Mouse (Mus musculus): ENCODE measurements around the gene 9930022D16Rik. TPM values are rescaled to one million over a fixed set of nuclear protein-coding genes. Genes with fewer than 3 reads are reported as not detected.

9930022D16Rik gene
- polyA plus RNA-seq, 1 experiment from 2014 or later, result not detected

- Histone ChIP-seq H3K4me1 (no peaks in the 10 kb centered on the region), H3K36me3 (peaks cover 7% of the 10 kb centered on the region; the same call in 1 of the 2 replicates), H3K4me3 (no peak overlapping the region), H3K9ac (no peak overlapping the region), H3K9me3 (no peaks in the 10 kb centered on the region), H3K27me3 (replicated peaks) (no peaks in the 10 kb centered on the region), H3K4me2 (replicated peaks) (no peak overlapping the region), H3K27ac (no peak overlapping the region)
- ATAC-seq (ENCODE audit: low FRiP score, low read depth), result no peak
- 87% methylated on average over 5 of the region's 5 CpGs for WGBS
These were observed 24.7 kb upstream of the 9930022D16Rik start for GRCm38 (mm10) chr11:109389046-109389445.

- ATAC-seq (ENCODE audit: low FRiP score, low read depth), result no peak
- peaks cover 16% of the 10 kb centered on the region; the same call in 1 of the 2 replicates for H3K36me3 ChIP-seq
- H3K27ac ChIP-seq, result no peak overlapping the region
- 78% methylated on average over 7 of the region's 7 CpGs for WGBS
- no peak overlapping the region for H3K4me2 ChIP-seq (replicated peaks)
- no peaks in the 10 kb centered on the region for H3K27me3 ChIP-seq (replicated peaks)
- no peak overlapping the region for H3K4me3 ChIP-seq
- no peaks in the 10 kb centered on the region for H3K4me1 ChIP-seq
- H3K9ac ChIP-seq, result no peak overlapping the region
- no peaks in the 10 kb centered on the region for H3K9me3 ChIP-seq
These were observed 22.5 kb upstream of the 9930022D16Rik start for GRCm38 (mm10) chr11:109391200-109391599.

- no peak overlapping the region for H3K9ac ChIP-seq
- H3K36me3 ChIP-seq, result peaks cover 20% of the 10 kb centered on the region; the same call in 1 of the 2 replicates
- H3K27ac ChIP-seq, result no peak overlapping the region
- ATAC-seq (ENCODE audit: low FRiP score, low read depth), result no peak
- H3K27me3 ChIP-seq (replicated peaks), result no peaks in the 10 kb centered on the region
- H3K4me2 ChIP-seq (replicated peaks), result no peak overlapping the region
- H3K4me1 ChIP-seq, result no peaks in the 10 kb centered on the region
- H3K9me3 ChIP-seq, result no peaks in the 10 kb centered on the region
- no peak overlapping the region for H3K4me3 ChIP-seq
- 59% methylated on average over 7 of the region's 7 CpGs for WGBS
These were observed 22.0 kb upstream of the 9930022D16Rik start for GRCm38 (mm10) chr11:109391760-109392159.

- WGBS, result 93% methylated on average over 9 of the region's 9 CpGs
- no peaks in the 10 kb centered on the region for H3K9me3 ChIP-seq
- H3K4me2 ChIP-seq (replicated peaks), result no peak overlapping the region
- H3K27me3 ChIP-seq (replicated peaks), result no peaks in the 10 kb centered on the region
- no peak overlapping the region for H3K27ac ChIP-seq
- H3K36me3 ChIP-seq, result peaks cover 28% of the 10 kb centered on the region
- ATAC-seq (ENCODE audit: low FRiP score, low read depth), result no peak
- H3K4me3 ChIP-seq, result no peak overlapping the region
- no peaks in the 10 kb centered on the region for H3K4me1 ChIP-seq
- H3K9ac ChIP-seq, result no peak overlapping the region
These were observed 21.1 kb upstream of the 9930022D16Rik start for GRCm38 (mm10) chr11:109392601-109393000.

- H3K4me2 ChIP-seq (replicated peaks), result no peak overlapping the region
- H3K36me3 ChIP-seq, result peaks cover 33% of the 10 kb centered on the region
- H3K9ac ChIP-seq, result no peak overlapping the region
- ATAC-seq (ENCODE audit: low FRiP score, low read depth), result no peak
- no peaks in the 10 kb centered on the region for H3K27me3 ChIP-seq (replicated peaks)
- no peak overlapping the region for H3K27ac ChIP-seq
- no peaks in the 10 kb centered on the region for H3K4me1 ChIP-seq
- H3K4me3 ChIP-seq, result no peak overlapping the region
- 83% methylated on average over 9 of the region's 9 CpGs for WGBS
- no peaks in the 10 kb centered on the region for H3K9me3 ChIP-seq
These were observed 19.0 kb upstream of the 9930022D16Rik start for GRCm38 (mm10) chr11:109394758-109395157.

GRCm38 (mm10) chr11:109395291-109395690 lies 18.4 kb upstream of the 9930022D16Rik start:
- H3K4me3 ChIP-seq, result no peak overlapping the region
- peaks cover 33% of the 10 kb centered on the region for H3K36me3 ChIP-seq
- no peak overlapping the region for H3K27ac ChIP-seq
- H3K4me1 ChIP-seq, result no peaks in the 10 kb centered on the region
- no peaks in the 10 kb centered on the region for H3K9me3 ChIP-seq
- H3K4me2 ChIP-seq (replicated peaks), result no peak overlapping the region
- no peaks in the 10 kb centered on the region for H3K27me3 ChIP-seq (replicated peaks)
- no peak overlapping the region for H3K9ac ChIP-seq
- 90% methylated on average over 9 of the region's 9 CpGs for WGBS
- no peak for ATAC-seq (ENCODE audit: low FRiP score, low read depth)

- no peaks in the 10 kb centered on the region for H3K36me3 ChIP-seq
- WGBS, result 94% methylated on average over 5 of the region's 5 CpGs
- no peaks in the 10 kb centered on the region for H3K9me3 ChIP-seq
- no peak overlapping the region for H3K4me2 ChIP-seq (replicated peaks)
- no peak overlapping the region for H3K9ac ChIP-seq
- H3K27ac ChIP-seq, result no peak overlapping the region
- no peaks in the 10 kb centered on the region for H3K27me3 ChIP-seq (replicated peaks)
- ATAC-seq (ENCODE audit: low FRiP score, low read depth), result no peak
- H3K4me3 ChIP-seq, result no peak overlapping the region
- H3K4me1 ChIP-seq, result no peaks in the 10 kb centered on the region
These were observed 7.3 kb upstream of the 9930022D16Rik start for GRCm38 (mm10) chr11:109406431-109406830.

- ATAC-seq (ENCODE audit: low FRiP score, low read depth), result no peak
- WGBS, result 92% methylated on average over 15 of the region's 15 CpGs
- H3K27me3 ChIP-seq (replicated peaks), result no peaks in the 10 kb centered on the region
These were observed 3.3 kb upstream of the 9930022D16Rik start for GRCm38 (mm10) chr11:109410197-109410980.

GRCm38 (mm10) chr11:109414802-109415201 lies 1.1 kb downstream of the 9930022D16Rik start:
- no peaks in the 10 kb centered on the region for H3K9me3 ChIP-seq
- no peak for ATAC-seq (ENCODE audit: low FRiP score, low read depth)
- WGBS, result 89% methylated on average over 5 of the region's 5 CpGs

More at GRCm38 (mm10) chr11:109410197-109410980, 3.3 kb upstream of the 9930022D16Rik start:
- Histone ChIP-seq H3K9me3 (no peaks in the 10 kb centered on the region), H3K36me3 (no peaks in the 10 kb centered on the region), H3K9ac (no peak overlapping the region), H3K27ac (no peak overlapping the region), H3K4me3 (no peak overlapping the region), H3K4me2 (replicated peaks) (no peak overlapping the region), H3K4me1 (no peaks in the 10 kb centered on the region)

GRCm38 (mm10) chr11:109416709-109417420 lies 3.1 kb downstream of the 9930022D16Rik start:
- WGBS, result 87% methylated on average over 8 of the region's 8 CpGs
- Histone ChIP-seq H3K4me2 (replicated peaks) (no peak overlapping the region), H3K36me3 (no peaks in the 10 kb centered on the region), H3K9me3 (no peaks in the 10 kb centered on the region), H3K4me3 (no peak overlapping the region), H3K4me1 (no peaks in the 10 kb centered on the region), H3K27me3 (replicated peaks) (no peaks in the 10 kb centered on the region), H3K27ac (no peak overlapping the region), H3K9ac (no peak overlapping the region)
- ATAC-seq (ENCODE audit: low FRiP score, low read depth), result no peak

More at GRCm38 (mm10) chr11:109414802-109415201, 1.1 kb downstream of the 9930022D16Rik start:
- no peaks in the 10 kb centered on the region for H3K27me3 ChIP-seq (replicated peaks)
- H3K4me2 ChIP-seq (replicated peaks), result no peak overlapping the region
- no peaks in the 10 kb centered on the region for H3K4me1 ChIP-seq
- H3K4me3 ChIP-seq, result no peak overlapping the region
- H3K27ac ChIP-seq, result no peak overlapping the region
- H3K36me3 ChIP-seq, result no peaks in the 10 kb centered on the region
- no peak overlapping the region for H3K9ac ChIP-seq

- Histone ChIP-seq H3K9me3 (0 out of 2 replicates have a peak, but pooled peaks cover 4% of the 10 kb centered on the region), H3K36me3 (no peaks in the 10 kb centered on the region), H3K27ac (no peak overlapping the region), H3K9ac (no peak overlapping the region), H3K4me3 (no peak overlapping the region), H3K4me2 (replicated peaks) (no peak overlapping the region), H3K27me3 (replicated peaks) (no peaks in the 10 kb centered on the region), H3K4me1 (no peaks in the 10 kb centered on the region)
- 90% methylated on average over 9 of the region's 9 CpGs for WGBS
- ATAC-seq (ENCODE audit: low FRiP score, low read depth), result no peak
These were observed 3.8 kb downstream of the 9930022D16Rik start for GRCm38 (mm10) chr11:109417472-109418040.

GRCm38 (mm10) chr11:109419461-109419860 lies 5.7 kb downstream of the 9930022D16Rik start:
- Histone ChIP-seq H3K4me3 (no peak overlapping the region), H3K36me3 (no peaks in the 10 kb centered on the region), H3K27me3 (replicated peaks) (no peaks in the 10 kb centered on the region), H3K4me1 (no peaks in the 10 kb centered on the region), H3K9ac (no peak overlapping the region), H3K4me2 (replicated peaks) (no peak overlapping the region), H3K9me3 (0 out of 2 replicates have a peak, but pooled peaks cover 4% of the 10 kb centered on the region), H3K27ac (no peak overlapping the region)
- no peak for ATAC-seq (ENCODE audit: low FRiP score, low read depth)
- WGBS, result 48% methylated on average over 4 of the region's 4 CpGs
